Mouse (Mus musculus) layer of hippocampus, adult 9-11 months (tissue): ENCODE results near the gene Olfr293.

ENCODE experiments used
- DNase-seq: peaks from one replicate; pipeline ENCODE4 v3.0.0; 2022

The Olfr293 gene

DNA sequence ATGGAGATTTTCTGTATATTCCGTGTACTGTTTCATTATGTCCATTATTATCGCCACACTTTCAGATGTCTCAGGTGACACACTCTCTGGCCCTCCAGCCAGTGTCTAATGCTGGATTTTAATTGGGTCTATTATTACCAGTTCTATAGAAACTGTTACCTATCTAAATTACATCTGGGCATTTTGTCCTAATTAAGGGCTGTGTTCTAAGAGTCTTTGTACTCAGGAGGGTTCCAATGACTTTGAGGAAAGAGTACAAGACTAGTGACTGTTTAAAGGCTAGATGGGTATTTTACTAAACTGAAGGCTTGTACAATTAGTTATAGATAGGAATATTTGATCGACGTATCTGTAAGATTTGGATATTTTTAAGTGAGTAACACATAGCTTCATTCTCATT, at the start of gene Olfr293:
Gene Olfr293 (plus strand): TSS at position 301 of the 400 bp plus-strand sequence.
- no peak for DNase-seq

DNA sequence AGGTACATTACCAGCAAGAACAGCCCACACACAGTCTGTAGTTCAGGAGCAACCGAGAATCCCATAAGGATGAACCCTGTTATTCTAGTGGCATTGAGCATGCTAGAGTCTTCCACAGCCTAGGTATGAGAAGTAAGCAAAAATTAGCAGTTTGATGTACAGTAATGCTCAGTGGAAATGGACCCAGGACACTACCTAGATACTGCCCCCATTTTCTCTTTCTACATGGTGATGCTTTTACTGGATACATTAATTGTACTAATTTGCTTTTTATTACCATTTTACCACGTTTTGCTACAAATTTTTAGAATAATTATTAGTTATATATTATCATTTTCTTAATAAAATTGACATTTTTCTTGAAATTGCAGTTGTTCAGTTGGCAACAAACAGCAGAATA, 32.3 kb upstream of the Olfr293 start, which contains the start of gene Olfr294:
Gene Olfr294 (minus strand): TSS at position 101 of the 400 bp plus-strand sequence.
- no peak for DNase-seq

DNA sequence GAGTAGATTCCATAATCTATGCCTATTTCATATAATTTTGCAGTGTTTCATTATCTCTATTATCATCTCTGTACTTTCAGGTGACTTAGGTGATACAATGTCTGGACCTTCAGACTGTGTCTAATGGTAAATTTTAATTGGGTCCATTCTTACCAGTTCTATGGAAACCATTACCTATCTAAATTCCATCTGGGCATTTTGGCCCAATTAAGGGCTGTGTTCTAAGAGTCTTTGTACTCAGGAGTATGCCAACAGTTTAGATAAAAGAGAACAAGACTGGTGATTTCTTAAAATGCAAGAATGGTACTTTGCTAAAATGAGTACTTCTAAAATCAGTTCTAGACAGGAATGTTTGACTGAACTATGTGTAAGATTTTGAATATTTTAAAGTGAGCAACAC, 39.2 kb downstream of the Olfr293 start, which contains the start of gene Olfr292:
Gene Olfr292 (plus strand): TSS at position 301 of the 400 bp plus-strand sequence.
- DNase-seq, result no peak
